Mouse (Mus musculus): ENCODE measurements at regions not wholly inside any gene's neighbourhood (a gene's known extent, or its start where the extent isn't known, plus 50 kb on each side); places are given as distances from the start of the nearest gene placed in this dataset.

DNA sequence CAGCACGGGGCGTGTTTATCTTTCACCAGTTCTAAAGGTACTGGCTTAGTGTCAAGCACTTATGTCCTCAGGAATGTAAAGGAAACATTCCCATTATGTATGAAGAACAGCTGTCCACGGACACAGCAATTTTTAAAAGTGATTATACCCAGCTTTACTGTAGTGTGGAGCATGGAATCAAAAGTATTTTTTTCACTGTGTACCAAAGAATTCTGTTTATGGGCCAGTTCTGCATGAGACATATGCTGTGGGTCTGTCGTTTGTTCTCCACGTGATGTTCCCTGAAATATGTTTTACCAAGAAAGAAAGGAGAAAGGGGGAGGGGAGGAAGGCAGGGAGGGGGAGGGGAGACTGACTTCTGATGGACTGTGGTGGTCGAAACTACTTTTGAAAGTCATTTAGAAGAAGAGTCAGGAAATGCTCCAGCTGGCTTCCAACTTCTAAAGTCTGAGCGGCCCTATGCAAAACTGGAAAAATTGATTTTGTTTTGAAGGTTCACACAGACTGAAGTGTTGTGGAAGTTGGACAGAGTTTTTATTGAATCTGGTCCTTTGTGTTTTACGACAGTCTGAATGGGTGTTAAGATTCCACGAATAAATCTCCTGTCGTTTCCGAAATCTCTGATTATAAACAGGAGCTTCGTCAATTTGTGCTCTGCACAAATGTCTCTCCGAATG, 80.9 kb upstream of the Zeb2 start:
- peak overlapping the region; percentile 40; the same call in 1 of the 2 replicates for H3K27ac ChIP-seq (replicated peaks; ENCODE audit: low read depth, low read length)
- H3K4me2 ChIP-seq (ENCODE audit: low read depth, low read length) = no peak overlapping the region
- peak; percentile 47 for DNase-seq (ENCODE audit: low spot score)
- H3K9ac ChIP-seq (ENCODE audit: low read depth, low read length) = no peak overlapping the region
- H3K4me3 ChIP-seq (ENCODE audit: low read depth, low read length) = no peak overlapping the region
- no peaks in the 10 kb centered on the region for H3K9me3 ChIP-seq (ENCODE audit: control insufficient read depth, low read length)
- no peaks in the 10 kb centered on the region for H3K36me3 ChIP-seq (ENCODE audit: control insufficient read depth, insufficient read depth, low read length)
- 55% methylated on average over 13 of the region's 13 CpGs for WGBS
- no peaks in the 10 kb centered on the region for H3K27me3 ChIP-seq (replicated peaks; ENCODE audit: control insufficient read depth, insufficient read depth, low read length)
- peak; percentile 30; the same call in 1 of the 2 replicates for ATAC-seq (ENCODE audit: low read depth)
- no peaks in the 10 kb centered on the region for H3K4me1 ChIP-seq (ENCODE audit: control insufficient read depth, insufficient read depth, low read length)

DNA sequence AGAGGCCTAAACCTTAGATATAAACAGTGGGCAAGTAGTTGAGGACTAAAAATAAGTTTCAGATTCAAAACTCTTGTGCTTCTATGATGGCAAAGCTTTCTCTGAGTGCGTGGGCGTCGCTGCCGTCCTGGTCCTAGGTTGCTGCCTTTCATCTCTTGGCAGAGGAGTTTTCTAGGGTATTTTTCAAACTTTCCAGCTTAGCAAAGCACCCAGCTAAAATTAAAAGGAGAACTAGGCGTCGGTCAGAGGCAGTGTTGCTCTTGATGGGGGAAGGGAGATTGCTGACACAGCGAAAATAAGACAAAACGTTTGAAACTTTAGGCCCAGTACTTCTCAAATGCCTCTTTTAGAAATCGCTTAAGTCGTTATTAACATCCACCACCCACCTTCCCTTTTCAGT, 80.1 kb upstream of the Zeb2 start:
- peak overlapping the region; percentile 40; the same call in 1 of the 2 replicates for H3K27ac ChIP-seq (replicated peaks; ENCODE audit: low read depth, low read length)
- no peaks in the 10 kb centered on the region for H3K9me3 ChIP-seq (ENCODE audit: control insufficient read depth, low read length)
- H3K27me3 ChIP-seq (replicated peaks; ENCODE audit: control insufficient read depth, insufficient read depth, low read length) = no peaks in the 10 kb centered on the region
- H3K4me2 ChIP-seq (ENCODE audit: low read depth, low read length) = no peak overlapping the region
- 61% methylated on average over 10 of the region's 10 CpGs for WGBS
- DNase-seq (ENCODE audit: low spot score) (peak; percentile 47), ATAC-seq (ENCODE audit: low read depth) (no peak)
- H3K4me1 ChIP-seq (ENCODE audit: control insufficient read depth, insufficient read depth, low read length) = no peaks in the 10 kb centered on the region
- H3K9ac ChIP-seq (ENCODE audit: low read depth, low read length) = no peak overlapping the region
- no peaks in the 10 kb centered on the region for H3K36me3 ChIP-seq (ENCODE audit: control insufficient read depth, insufficient read depth, low read length)
- H3K4me3 ChIP-seq (ENCODE audit: low read depth, low read length) = no peak overlapping the region

GRCm38 (mm10) chr2:45196511-45196910, 79.3 kb upstream of the Zeb2 start:
- no peaks in the 10 kb centered on the region for H3K27me3 ChIP-seq (replicated peaks; ENCODE audit: control insufficient read depth, insufficient read depth, low read length)
- no peak for ATAC-seq (ENCODE audit: low read depth)
- no peak overlapping the region for H3K27ac ChIP-seq (replicated peaks; ENCODE audit: low read depth, low read length)
- H3K4me3 ChIP-seq (ENCODE audit: low read depth, low read length) = no peak overlapping the region
- H3K9me3 ChIP-seq (ENCODE audit: control insufficient read depth, low read length) = no peaks in the 10 kb centered on the region
- no peaks in the 10 kb centered on the region for H3K36me3 ChIP-seq (ENCODE audit: control insufficient read depth, insufficient read depth, low read length)
- no peaks in the 10 kb centered on the region for H3K4me1 ChIP-seq (ENCODE audit: control insufficient read depth, insufficient read depth, low read length)
- no peak for DNase-seq (ENCODE audit: low spot score)
- H3K4me2 ChIP-seq (ENCODE audit: low read depth, low read length) = no peak overlapping the region
- H3K9ac ChIP-seq (ENCODE audit: low read depth, low read length) = no peak overlapping the region
- 92% methylated on average over 4 of the region's 4 CpGs for WGBS

GRCm38 (mm10) chr2:45194335-45194734, 77.1 kb upstream of the Zeb2 start:
- no peak overlapping the region for H3K9ac ChIP-seq (ENCODE audit: low read depth, low read length)
- ATAC-seq (ENCODE audit: low read depth) = no peak
- DNase-seq (ENCODE audit: low spot score) = no peak
- no peak overlapping the region for H3K4me2 ChIP-seq (ENCODE audit: low read depth, low read length)
- H3K9me3 ChIP-seq (ENCODE audit: control insufficient read depth, low read length) = no peaks in the 10 kb centered on the region
- no peak overlapping the region for H3K4me3 ChIP-seq (ENCODE audit: low read depth, low read length)
- no peaks in the 10 kb centered on the region for H3K4me1 ChIP-seq (ENCODE audit: control insufficient read depth, insufficient read depth, low read length)
- WGBS = 85% methylated on average over 7 of the region's 7 CpGs
- H3K27ac ChIP-seq (replicated peaks; ENCODE audit: low read depth, low read length) = no peak overlapping the region
- no peaks in the 10 kb centered on the region for H3K27me3 ChIP-seq (replicated peaks; ENCODE audit: control insufficient read depth, insufficient read depth, low read length)
- H3K36me3 ChIP-seq (ENCODE audit: control insufficient read depth, insufficient read depth, low read length) = no peaks in the 10 kb centered on the region

DNA sequence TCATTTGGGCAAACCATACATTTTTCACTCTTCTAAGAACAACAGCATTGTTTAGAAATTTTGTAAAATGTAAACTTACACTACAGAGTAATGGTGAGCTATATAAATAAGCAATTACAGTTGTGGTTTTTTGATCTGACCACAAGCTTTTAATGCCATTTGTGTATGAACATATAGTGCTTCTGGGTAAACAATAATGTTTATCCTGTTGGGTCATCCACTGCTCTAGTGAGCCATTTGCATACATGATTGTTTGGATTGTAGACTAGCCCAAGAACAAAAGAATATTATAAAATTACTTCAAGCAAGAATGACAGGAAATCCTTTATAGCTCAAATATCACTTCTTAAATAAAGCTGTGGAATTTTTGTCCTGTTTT, 68.4 kb upstream of the Zeb2 start:
- no peak overlapping the region for H3K4me2 ChIP-seq (ENCODE audit: low read depth, low read length)
- H3K27ac ChIP-seq (replicated peaks; ENCODE audit: low read depth, low read length) = no peak overlapping the region
- no peaks in the 10 kb centered on the region for H3K27me3 ChIP-seq (replicated peaks; ENCODE audit: control insufficient read depth, insufficient read depth, low read length)
- DNase-seq (ENCODE audit: low spot score) (no peak), ATAC-seq (ENCODE audit: low read depth) (no peak)
- no peak overlapping the region for H3K9ac ChIP-seq (ENCODE audit: low read depth, low read length)
- no peak overlapping the region for H3K4me3 ChIP-seq (ENCODE audit: low read depth, low read length)
- no peaks in the 10 kb centered on the region for H3K9me3 ChIP-seq (ENCODE audit: control insufficient read depth, low read length)
- peaks cover 11% of the 10 kb centered on the region for H3K4me1 ChIP-seq (ENCODE audit: control insufficient read depth, insufficient read depth, low read length)
- no peaks in the 10 kb centered on the region for H3K36me3 ChIP-seq (ENCODE audit: control insufficient read depth, insufficient read depth, low read length)

- H3K4me3 ChIP-seq (ENCODE audit: low read depth, low read length) = peak overlapping the region; percentile 10; the same call in 1 of the 2 replicates
Observed at GRCm38 (mm10) chr2:45184704-45185620, 67.8 kb upstream of the Zeb2 start.

DNA sequence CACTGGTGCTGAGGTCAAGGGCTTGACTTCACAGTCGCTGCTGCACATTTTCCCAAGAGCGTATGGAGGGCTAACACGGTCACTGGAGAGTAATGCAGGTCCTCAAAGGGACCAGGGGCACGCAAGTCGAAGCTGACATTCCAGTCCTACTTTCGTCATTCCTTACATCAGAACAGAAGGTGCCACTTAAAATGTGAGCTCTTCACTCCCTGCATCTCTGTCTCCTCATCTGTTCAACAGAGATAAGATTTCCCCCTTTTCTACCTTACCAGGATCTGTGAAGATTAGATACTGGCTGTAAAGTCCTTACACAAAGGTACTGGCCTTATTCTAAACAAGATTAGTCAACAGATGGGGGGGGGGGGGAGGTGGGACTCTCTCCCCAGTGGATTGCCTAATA, 67.0 kb upstream of the Zeb2 start:
- Histone ChIP-seq H3K9ac (ENCODE audit: low read depth, low read length) (no peak overlapping the region), H3K27me3 (replicated peaks; ENCODE audit: control insufficient read depth, insufficient read depth, low read length) (no peaks in the 10 kb centered on the region), H3K27ac (replicated peaks; ENCODE audit: low read depth, low read length) (no peak overlapping the region), H3K4me1 (ENCODE audit: control insufficient read depth, insufficient read depth, low read length) (peaks cover 11% of the 10 kb centered on the region), H3K36me3 (ENCODE audit: control insufficient read depth, insufficient read depth, low read length) (no peaks in the 10 kb centered on the region), H3K9me3 (ENCODE audit: control insufficient read depth, low read length) (no peaks in the 10 kb centered on the region), H3K4me2 (ENCODE audit: low read depth, low read length) (no peak overlapping the region), H3K4me3 (ENCODE audit: low read depth, low read length) (no peak overlapping the region)
- ATAC-seq (ENCODE audit: low read depth) (no peak), DNase-seq (ENCODE audit: low spot score) (no peak)
- WGBS = 48% methylated on average over 6 of the region's 6 CpGs

More at GRCm38 (mm10) chr2:45184704-45185620, 67.8 kb upstream of the Zeb2 start:
- DNase-seq (ENCODE audit: low spot score) (peak; percentile 48), ATAC-seq (ENCODE audit: low read depth) (no peak)
- H3K9me3 ChIP-seq (ENCODE audit: control insufficient read depth, low read length) = no peaks in the 10 kb centered on the region
- H3K4me1 ChIP-seq (ENCODE audit: control insufficient read depth, insufficient read depth, low read length) = peaks cover 11% of the 10 kb centered on the region
- H3K27ac ChIP-seq (replicated peaks; ENCODE audit: low read depth, low read length) = no peak overlapping the region
- no peaks in the 10 kb centered on the region for H3K27me3 ChIP-seq (replicated peaks; ENCODE audit: control insufficient read depth, insufficient read depth, low read length)
- 11% methylated on average over 18 of the region's 18 CpGs for WGBS
- no peaks in the 10 kb centered on the region for H3K36me3 ChIP-seq (ENCODE audit: control insufficient read depth, insufficient read depth, low read length)
- H3K9ac ChIP-seq (ENCODE audit: low read depth, low read length) = no peak overlapping the region
- H3K4me2 ChIP-seq (ENCODE audit: low read depth, low read length) = peak overlapping the region; percentile 50

DNA sequence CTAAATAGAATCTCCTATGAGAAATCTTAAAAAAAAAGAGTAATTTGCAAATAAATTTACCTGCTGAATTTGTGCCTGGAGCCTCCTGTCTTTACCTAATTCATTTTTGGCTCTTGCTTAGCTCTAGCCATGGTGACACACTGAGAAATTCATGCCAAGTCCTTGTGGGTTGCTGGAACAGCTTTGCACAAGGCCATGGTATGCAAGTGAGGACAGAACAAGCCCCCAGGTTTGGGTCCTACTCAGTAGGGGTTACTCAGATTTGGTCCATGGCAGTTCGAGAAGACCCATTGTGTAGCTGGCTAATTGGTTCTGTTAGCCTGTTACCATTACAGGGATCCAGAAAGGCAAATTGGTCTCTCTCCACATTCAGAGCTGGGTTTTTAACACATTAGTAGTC, 65.7 kb upstream of the Zeb2 start:
- no peaks in the 10 kb centered on the region for H3K27me3 ChIP-seq (replicated peaks; ENCODE audit: control insufficient read depth, insufficient read depth, low read length)
- no peaks in the 10 kb centered on the region for H3K9me3 ChIP-seq (ENCODE audit: control insufficient read depth, low read length)
- H3K9ac ChIP-seq (ENCODE audit: low read depth, low read length) = no peak overlapping the region
- ATAC-seq (ENCODE audit: low read depth) = no peak
- WGBS = 76% methylated on average over 1 of the region's 1 CpGs
- no peak overlapping the region for H3K4me2 ChIP-seq (ENCODE audit: low read depth, low read length)
- H3K36me3 ChIP-seq (ENCODE audit: control insufficient read depth, insufficient read depth, low read length) = no peaks in the 10 kb centered on the region
- no peak overlapping the region for H3K27ac ChIP-seq (replicated peaks; ENCODE audit: low read depth, low read length)
- H3K4me1 ChIP-seq (ENCODE audit: control insufficient read depth, insufficient read depth, low read length) = peaks cover 11% of the 10 kb centered on the region
- H3K4me3 ChIP-seq (ENCODE audit: low read depth, low read length) = no peak overlapping the region
- DNase-seq (ENCODE audit: low spot score) = no peak
